Mouse (Mus musculus) limb, embryonic 14.5 days (tissue): ENCODE data around the gene Mtmr3. TPM values are rescaled to one million over a fixed set of nuclear protein-coding genes. Genes with fewer than 3 reads are reported as not detected.

Experiments used
- ATAC-seq: fragments of 200-750 bp; cut with Nextera tagmentation; 2 replicates; pipeline ENCODE4 v1.8.0; 2017; ENCODE audit warnings: low read depth, moderate number of reproducible peaks, moderate TSS enrichment; ENCODE audit not compliant: low FRiP score
- DNase-seq: peaks from one replicate; pipeline ENCODE4 v3.0.0-alpha.2; 2015; ENCODE audit warnings: low spot score
- H3K27ac ChIP-seq: fragments of 300-500 bp; sonication (generic); replicated peaks from 2 replicates; pipeline ENCODE4 v1.5.1; 2014; ENCODE audit warnings: low read depth, mild to moderate bottlenecking, low read length, moderate library complexity, mixed read lengths
- H3K27me3 ChIP-seq: fragments of 300-500 bp; sonication (generic); 2 replicates; pipeline ENCODE4 v1.6.1; 2014; ENCODE audit warnings: low read length, mixed read lengths; ENCODE audit not compliant: control insufficient read depth, insufficient read depth
- H3K36me3 ChIP-seq: fragments of 300-500 bp; sonication (generic); 2 replicates; pipeline ENCODE4 v1.6.1; 2014; ENCODE audit warnings: mild to moderate bottlenecking, low read length, moderate library complexity, mixed read lengths; ENCODE audit not compliant: control insufficient read depth, insufficient read depth
- H3K4me1 ChIP-seq: fragments of 300-500 bp; sonication (generic); 2 replicates; pipeline ENCODE4 v1.6.1; 2014; ENCODE audit warnings: antibody characterized with exemption, low read length, mixed read lengths; ENCODE audit not compliant: control insufficient read depth, insufficient read depth
- H3K4me2 ChIP-seq: fragments of 300-500 bp; sonication (generic); replicated peaks from 2 replicates; pipeline ENCODE4 v1.6.1; 2014; ENCODE audit warnings: low read depth, mild to moderate bottlenecking, low read length, moderate library complexity; ENCODE audit not compliant: severe bottlenecking
- H3K4me3 ChIP-seq: fragments of 300-500 bp; sonication (generic); replicated peaks from 2 replicates; pipeline ENCODE4 v1.5.1; 2014; ENCODE audit warnings: low read length
- H3K9ac ChIP-seq: fragments of 300-500 bp; sonication (generic); 2 replicates; pipeline ENCODE4 v1.6.1; 2014; ENCODE audit warnings: mild to moderate bottlenecking, low read depth, low read length, moderate library complexity; ENCODE audit not compliant: severe bottlenecking
- H3K9me3 ChIP-seq: fragments of 300-500 bp; sonication (generic); 2 replicates; pipeline ENCODE4 v1.6.1; 2016; ENCODE audit warnings: low read length; ENCODE audit not compliant: control insufficient read depth
- POLR2A ChIP-seq: fragments of 200-500 bp; IDR thresholded peaks from 2 replicates; pipeline ENCODE4 v1.8.0; 2012; ENCODE audit warnings: inconsistent platforms, mild to moderate bottlenecking, moderate library complexity, borderline replicate concordance; ENCODE audit not compliant: insufficient read depth, insufficient read length; ENCODE audit errors: extremely low read depth
- WGBS: fragments of 180-500 bp; shearing (Covaris S2); extraction: QIAGEN DNeasy Blood & Tissue Kit; methylation state at CpG from one replicate; pipeline ENCODE4 v1.1.7; 2014; 5-methylcytosine and 5-hydroxymethylcytosine counted together
- polyA plus RNA-seq, 2 experiments: library from polyadenylated mRNA; depleted of rRNA in 1 of 2; stranded (reverse) in 1 of 2; unstranded in 1 of 2; fragments of >200 nt; fragmentation: Nextera tagmentation in 1 of 2; extraction: Ambion mirVana in 1 of 2; gene quantifications; 2 replicates each; pipeline versions ENCODE4 v1.2.1 to v1.2.3; 2012 to 2014

The Mtmr3 gene
- polyA plus RNA-seq, 2 experiments, result 29.4 to 33.9 TPM

- WGBS, result 74% methylated on average over 8 of the region's 8 CpGs
- ATAC-seq (no peak), DNase-seq (no peak)
- Histone ChIP-seq H3K4me3 (no peak overlapping the region), H3K4me1 (no peaks in the 10 kb centered on the region), H3K27me3 (no peaks in the 10 kb centered on the region), H3K27ac (no peak overlapping the region), H3K9me3 (no peaks in the 10 kb centered on the region), H3K9ac (no peak overlapping the region), H3K36me3 (no peaks in the 10 kb centered on the region), H3K4me2 (no peak overlapping the region)
- no peak for TF ChIP-seq POLR2A
These were observed 139.6 kb downstream of the Mtmr3 start for GRCm38 (mm10) chr11:4454895-4455535.

GRCm38 (mm10) chr11:4452467-4453184, 142.0 kb downstream of the Mtmr3 start:
- WGBS, result 83% methylated on average over 12 of the region's 12 CpGs
- Histone ChIP-seq H3K36me3 (no peaks in the 10 kb centered on the region), H3K9ac (no peak overlapping the region), H3K4me1 (no peaks in the 10 kb centered on the region), H3K27me3 (no peaks in the 10 kb centered on the region), H3K4me3 (no peak overlapping the region), H3K4me2 (no peak overlapping the region), H3K27ac (no peak overlapping the region), H3K9me3 (no peaks in the 10 kb centered on the region)
- ATAC-seq (no peak), DNase-seq (no peak)
- TF ChIP-seq POLR2A, result no peak

- DNase-seq (peak; percentile 33), ATAC-seq (no peak)
- Histone ChIP-seq H3K4me1 (no peaks in the 10 kb centered on the region), H3K27me3 (no peaks in the 10 kb centered on the region), H3K27ac (no peak overlapping the region), H3K9me3 (no peaks in the 10 kb centered on the region), H3K36me3 (no peaks in the 10 kb centered on the region), H3K4me2 (no peak overlapping the region), H3K9ac (no peak overlapping the region), H3K4me3 (no peak overlapping the region)
- TF ChIP-seq POLR2A, result no peak
- 26% methylated on average over 9 of the region's 9 CpGs for WGBS
These were observed 143.5 kb downstream of the Mtmr3 start for GRCm38 (mm10) chr11:4451116-4451515.

GRCm38 (mm10) chr11:4446195-4446868, 148.3 kb downstream of the Mtmr3 start:
- Histone ChIP-seq H3K9ac (no peak overlapping the region), H3K4me1 (no peaks in the 10 kb centered on the region), H3K27me3 (no peaks in the 10 kb centered on the region), H3K4me3 (no peak overlapping the region), H3K4me2 (no peak overlapping the region), H3K36me3 (no peaks in the 10 kb centered on the region), H3K27ac (no peak overlapping the region), H3K9me3 (no peaks in the 10 kb centered on the region)
- WGBS, result 88% methylated on average over 9 of the region's 9 CpGs
- no peak for ATAC-seq
- DNase-seq, result no peak
- TF ChIP-seq POLR2A, result no peak

- DNase-seq, result no peak
- Histone ChIP-seq H3K27me3 (no peaks in the 10 kb centered on the region), H3K27ac (no peak overlapping the region), H3K9me3 (no peaks in the 10 kb centered on the region), H3K36me3 (no peaks in the 10 kb centered on the region), H3K9ac (no peak overlapping the region), H3K4me1 (no peaks in the 10 kb centered on the region), H3K4me2 (no peak overlapping the region), H3K4me3 (no peak overlapping the region)
- TF ChIP-seq POLR2A, result no peak
- WGBS, result 26% methylated on average over 1 of the region's 1 CpGs
- no peak for ATAC-seq
These were observed 152.4 kb downstream of the Mtmr3 start for GRCm38 (mm10) chr11:4442280-4442679.
